Mouse (Mus musculus) C2C12 (cell line): ENCODE data around the gene Tpk1. TPM values are rescaled to one million over a fixed set of nuclear protein-coding genes. Genes with fewer than 3 reads are reported as not detected.

Experiments
- H3K27me3 ChIP-seq: one replicate; pipeline ENCODE4 v1.6.1; 2011; ENCODE audit not compliant: control insufficient read depth, insufficient read depth, insufficient read length
- H3K36me3 ChIP-seq: one replicate; pipeline ENCODE4 v1.6.1; 2011; ENCODE audit not compliant: control insufficient read depth, insufficient read depth
- H3K4me3 ChIP-seq: one replicate; pipeline ENCODE4 v1.5.1; 2011; ENCODE audit warnings: mild to moderate bottlenecking, control low read depth; ENCODE audit not compliant: poor library complexity, insufficient read depth, severe bottlenecking
- H3K79me2 ChIP-seq: one replicate; pipeline ENCODE4 v1.6.1; 2011; ENCODE audit not compliant: control insufficient read depth, insufficient read depth
- H3K79me3 ChIP-seq: one replicate; pipeline ENCODE4 v1.6.1; 2011; ENCODE audit warnings: low read depth, control low read depth
- H3ac ChIP-seq: one replicate; pipeline ENCODE3; 2011; ENCODE audit warnings: low read depth; ENCODE audit not compliant: control insufficient read depth, insufficient read length
- CEBPB ChIP-seq: IDR thresholded peaks from one replicate; pipeline ENCODE4 v1.6.1; 2011; ENCODE audit warnings: low read depth, mild to moderate bottlenecking, control low read depth, moderate library complexity
- CTCF ChIP-seq: IDR thresholded peaks from one replicate; pipeline ENCODE4 v1.5.1; 2011; ENCODE audit not compliant: control insufficient read depth, insufficient read depth, insufficient read length
- FOSL1 ChIP-seq: IDR thresholded peaks from one replicate; pipeline ENCODE4 v1.8.0; 2011; ENCODE audit warnings: mild to moderate bottlenecking, low read length; ENCODE audit not compliant: poor library complexity, insufficient read depth, severe bottlenecking
- MAX ChIP-seq: IDR thresholded peaks from one replicate; pipeline ENCODE4 v1.6.1; 2011; ENCODE audit warnings: mild to moderate bottlenecking, control low read depth
- MYOD1 ChIP-seq: IDR thresholded peaks from one replicate; pipeline ENCODE4 v1.6.1; 2011; ENCODE audit warnings: low read depth; ENCODE audit not compliant: control insufficient read depth, insufficient read length
- MYOG ChIP-seq: IDR thresholded peaks from one replicate; pipeline ENCODE4 v1.6.1; 2011; ENCODE audit not compliant: control insufficient read depth, insufficient read length; ENCODE audit errors: extremely low read depth
- USF1 ChIP-seq: IDR thresholded peaks from one replicate; pipeline ENCODE4 v1.6.1; 2011; ENCODE audit warnings: low read depth, mild to moderate bottlenecking, control low read depth, moderate library complexity
- polyA plus RNA-seq: library from polyadenylated mRNA; unstranded; fragments of >200 nt; fragmentation: generic; extraction: Trizol; gene quantifications from one replicate; pipeline ENCODE4 v1.2.1, GENCODE M21; 2012; ENCODE audit warnings: missing spikeins

Tpk1 gene
- polyA plus RNA-seq, 1 experiment, result 0.82 TPM

GRCm38 (mm10) chr6:43677566-43677965 lies 11.5 kb upstream of the Tpk1 start:
- no peaks in the 10 kb centered on the region for H3K36me3 ChIP-seq
- no peak overlapping the region for H3K4me3 ChIP-seq
- no peak for TF ChIP-seq CEBPB
- no peak for TF ChIP-seq CTCF
- TF ChIP-seq USF1, result no peak
- TF ChIP-seq MYOD1, result no peak
- TF ChIP-seq MAX, result no peak
- no peak for TF ChIP-seq MYOG
- TF ChIP-seq FOSL1, result no peak
- no peaks in the 10 kb centered on the region for H3K27me3 ChIP-seq
- no peaks in the 10 kb centered on the region for H3K79me3 ChIP-seq
- no peaks in the 10 kb centered on the region for H3K79me2 ChIP-seq
- no peak overlapping the region for H3ac ChIP-seq

- H3K27me3 ChIP-seq, result no peaks in the 10 kb centered on the region
- no peaks in the 10 kb centered on the region for H3K79me2 ChIP-seq
- H3ac ChIP-seq, result no peak overlapping the region
- no peaks in the 10 kb centered on the region for H3K79me3 ChIP-seq
- no peaks in the 10 kb centered on the region for H3K36me3 ChIP-seq
- no peak for TF ChIP-seq CEBPB
- no peak for TF ChIP-seq MAX
- TF ChIP-seq MYOG, result no peak
- TF ChIP-seq FOSL1, result no peak
- no peak for TF ChIP-seq USF1
- no peak overlapping the region for H3K4me3 ChIP-seq
These were observed 10.1 kb upstream of the Tpk1 start for GRCm38 (mm10) chr6:43676139-43676538.

GRCm38 (mm10) chr6:43674986-43675760 lies 9.1 kb upstream of the Tpk1 start:
- H3K36me3 ChIP-seq, result no peaks in the 10 kb centered on the region
- H3ac ChIP-seq, result no peak overlapping the region
- TF ChIP-seq CTCF, result no peak
- no peak for TF ChIP-seq MAX
- no peak for TF ChIP-seq USF1
- TF ChIP-seq FOSL1, result no peak
- TF ChIP-seq MYOG, result no peak
- TF ChIP-seq CEBPB, result no peak
- TF ChIP-seq MYOD1, result no peak
- H3K79me2 ChIP-seq, result no peaks in the 10 kb centered on the region
- H3K79me3 ChIP-seq, result no peaks in the 10 kb centered on the region
- H3K27me3 ChIP-seq, result no peaks in the 10 kb centered on the region
- H3K4me3 ChIP-seq, result no peak overlapping the region

- Histone ChIP-seq H3K27me3 (no peaks in the 10 kb centered on the region), H3K79me2 (no peaks in the 10 kb centered on the region), H3ac (no peak overlapping the region), H3K36me3 (no peaks in the 10 kb centered on the region), H3K79me3 (no peaks in the 10 kb centered on the region), H3K4me3 (no peak overlapping the region)
- no peak for TF ChIP-seq MAX
- TF ChIP-seq CEBPB, result no peak
- no peak for TF ChIP-seq USF1
- no peak for TF ChIP-seq MYOG
- TF ChIP-seq MYOD1, result no peak
- no peak for TF ChIP-seq CTCF
- TF ChIP-seq FOSL1, result no peak
These were observed 4.9 kb upstream of the Tpk1 start for GRCm38 (mm10) chr6:43670939-43671338.

DNA sequence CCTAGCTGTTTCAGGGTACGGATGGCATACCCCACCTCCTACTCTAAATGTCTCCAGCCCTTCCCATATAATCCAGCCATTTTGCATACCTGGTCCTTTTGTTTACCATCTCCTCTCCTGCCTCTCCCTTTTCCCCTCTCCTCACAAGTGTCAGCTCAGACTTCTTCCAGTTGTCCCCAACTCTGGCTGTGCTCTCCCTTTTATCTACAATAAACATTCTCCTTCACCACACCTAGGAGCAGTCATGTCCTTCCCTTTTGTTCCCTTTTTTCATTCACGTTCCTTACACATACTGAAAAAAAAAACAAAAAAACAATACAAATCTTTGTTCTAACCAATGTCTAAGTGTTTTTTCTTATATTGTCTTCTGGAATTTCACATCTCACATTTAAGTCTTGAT lies 1.6 kb upstream of the Tpk1 start:
- H3K79me2 ChIP-seq, result no peaks in the 10 kb centered on the region
- H3ac ChIP-seq, result no peak overlapping the region
- H3K36me3 ChIP-seq, result no peaks in the 10 kb centered on the region
- no peaks in the 10 kb centered on the region for H3K27me3 ChIP-seq
- TF ChIP-seq MYOG, result no peak
- TF ChIP-seq MAX, result no peak
- no peak for TF ChIP-seq MYOD1
- TF ChIP-seq USF1, result no peak
- TF ChIP-seq FOSL1, result no peak
- no peak for TF ChIP-seq CTCF
- no peak for TF ChIP-seq CEBPB
- H3K4me3 ChIP-seq, result no peak overlapping the region
- no peaks in the 10 kb centered on the region for H3K79me3 ChIP-seq
